Mouse (Mus musculus) ovary, adult 18-20 months (tissue): ENCODE data around the gene Hspg2.
A peak's percentile ranks its signal among the peaks of the same experiment; 100 is the strongest.

Source experiments
- DNase-seq: peaks from one replicate; pipeline ENCODE4 v3.0.0; 2022; ENCODE audit warnings: low spot score, mixed read lengths

Gene Hspg2

GRCm38 (mm10) chr4:137480993-137481340 lies 12.4 kb downstream of the Hspg2 start:
- no peak for DNase-seq

GRCm38 (mm10) chr4:137481381-137482030 lies 12.9 kb downstream of the Hspg2 start:
- DNase-seq, result no peak

DNA sequence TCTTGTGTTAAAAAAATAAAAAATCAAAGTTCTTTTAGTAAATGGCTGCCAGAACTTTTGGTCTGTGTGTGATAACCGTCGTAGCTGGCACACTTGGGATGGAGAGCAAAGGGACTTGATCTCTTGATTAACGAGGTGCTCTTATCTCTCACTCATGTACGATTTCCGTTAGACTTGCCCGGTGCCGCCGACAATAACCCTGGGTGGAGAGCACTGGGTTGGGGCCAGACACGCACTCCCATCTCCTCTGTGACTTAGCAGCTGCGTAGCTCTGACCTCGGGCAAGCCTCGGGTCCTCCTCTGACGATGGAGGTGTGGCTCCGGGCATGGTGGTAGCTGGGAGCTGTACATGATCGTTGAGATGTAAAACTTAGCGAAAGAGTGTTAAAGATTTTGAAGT lies 15.3 kb downstream of the Hspg2 start:
- DNase-seq, result no peak

- DNase-seq, result peak; percentile 70
These were observed 16.0 kb downstream of the Hspg2 start for GRCm38 (mm10) chr4:137484586-137484985.

DNA sequence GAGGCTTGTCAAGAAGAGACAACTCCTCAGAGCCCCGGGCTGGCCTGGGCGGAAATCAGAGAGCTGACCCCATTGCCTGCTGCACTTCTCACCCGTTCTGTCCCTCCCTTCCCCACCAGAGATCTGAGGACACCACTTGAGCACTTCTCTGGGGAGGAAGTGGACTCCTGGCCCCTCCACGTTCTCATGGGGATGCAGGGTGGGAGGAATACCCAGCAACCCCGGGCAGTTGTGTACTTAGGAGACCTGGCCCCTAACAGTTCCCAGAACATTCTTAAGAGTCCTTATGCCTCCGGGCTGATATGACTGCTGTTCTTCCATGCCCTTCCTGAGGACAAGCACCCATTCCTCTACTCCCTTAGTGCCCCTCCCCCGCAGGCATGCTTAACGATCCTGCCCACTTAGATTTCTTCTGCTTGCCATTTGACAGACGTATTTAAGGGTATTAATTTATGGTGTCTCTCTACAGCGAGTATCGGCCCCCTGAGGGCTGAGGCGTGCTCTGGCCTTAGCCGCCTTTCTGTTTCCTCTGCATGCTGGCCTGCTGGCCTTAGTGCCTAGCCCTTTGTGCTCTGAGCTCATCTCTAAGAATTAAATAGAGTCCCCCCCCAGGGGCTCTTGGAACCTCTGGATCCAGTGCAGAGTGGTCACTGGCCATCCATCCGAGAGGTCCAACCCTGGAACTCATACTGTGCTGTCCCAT lies 16.8 kb downstream of the Hspg2 start:
- no peak for DNase-seq

- no peak for DNase-seq
These were observed 17.8 kb downstream of the Hspg2 start for GRCm38 (mm10) chr4:137486081-137487014.

GRCm38 (mm10) chr4:137487286-137488000 lies 18.9 kb downstream of the Hspg2 start:
- no peak for DNase-seq

DNA sequence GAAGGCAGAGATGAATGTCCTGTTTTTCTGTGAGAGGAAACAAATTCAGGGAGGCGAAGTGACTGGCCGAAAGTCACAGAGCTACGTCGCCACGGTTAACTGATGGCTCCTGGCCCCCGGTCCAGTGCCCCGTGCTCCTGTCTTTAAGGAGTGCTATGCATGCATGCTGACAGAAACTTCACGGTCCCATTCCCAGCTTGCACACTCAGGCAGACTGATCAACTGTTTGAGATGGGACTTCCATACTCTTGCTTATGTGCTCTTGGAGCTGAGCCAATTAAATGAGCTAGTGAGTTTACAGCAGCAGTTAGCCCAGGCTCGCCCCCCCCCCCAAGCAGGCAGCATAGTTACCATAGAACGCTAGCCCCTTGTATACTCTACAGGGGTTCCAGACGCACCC lies 19.5 kb downstream of the Hspg2 start:
- no peak for DNase-seq

DNA sequence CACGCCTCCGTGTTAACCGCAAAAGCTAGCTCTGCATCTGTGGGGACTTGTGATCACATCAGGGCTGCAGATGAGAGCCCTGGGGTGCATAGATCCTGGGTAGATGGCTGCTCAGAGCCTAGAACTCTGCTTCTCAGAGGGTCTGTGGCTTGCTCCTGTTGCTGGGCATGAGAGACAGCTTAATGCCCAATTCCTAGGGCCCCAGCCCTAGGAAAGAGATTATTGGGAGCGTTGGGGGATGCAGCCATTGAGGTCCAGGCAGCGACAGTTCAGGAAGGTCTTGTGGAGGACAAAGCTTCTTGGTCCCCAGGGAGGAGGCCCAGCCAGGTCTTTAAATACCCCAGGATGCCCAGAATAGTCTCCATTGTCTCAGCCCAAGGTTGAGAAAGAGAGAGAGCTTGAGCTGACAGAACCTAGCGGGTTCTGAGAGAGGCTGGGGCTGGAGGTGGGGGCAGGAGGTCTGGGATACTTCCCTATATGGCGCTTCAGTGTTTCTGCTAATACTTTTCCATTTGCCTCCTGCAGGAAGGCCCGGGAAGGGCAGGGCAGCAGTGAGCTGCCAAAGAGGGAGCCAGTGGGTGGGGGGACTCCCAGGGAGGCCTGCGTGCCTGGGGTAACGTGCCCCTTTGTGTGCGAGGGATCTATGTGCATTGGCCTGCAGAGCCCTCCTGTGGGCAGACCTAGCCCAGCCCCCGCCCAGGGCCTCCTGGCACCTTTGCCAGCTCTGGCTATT lies 20.2 kb downstream of the Hspg2 start:
- DNase-seq, result peak; percentile 58

GRCm38 (mm10) chr4:137489996-137490395 lies 21.4 kb downstream of the Hspg2 start:
- DNase-seq, result no peak

GRCm38 (mm10) chr4:137492563-137492962 lies 24.0 kb downstream of the Hspg2 start:
- no peak for DNase-seq

DNA sequence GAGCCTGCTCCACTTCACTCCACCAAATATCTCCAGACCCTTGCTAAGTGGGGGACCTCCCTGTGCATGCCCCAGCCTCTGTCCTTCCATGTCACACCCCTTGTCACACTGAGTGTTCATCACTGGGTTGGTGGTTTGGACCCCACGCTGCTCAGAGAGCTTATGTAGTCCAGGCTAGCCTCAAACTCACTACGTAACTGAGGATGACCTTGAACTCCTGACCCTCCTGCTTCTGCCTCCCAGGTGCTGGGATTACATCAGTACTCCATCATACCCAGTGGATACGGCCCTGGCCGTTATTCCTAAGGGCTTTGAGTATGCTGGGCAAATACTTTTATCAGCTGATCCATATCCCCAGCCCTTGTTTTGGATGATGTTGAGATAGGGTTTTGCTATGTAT lies 24.6 kb downstream of the Hspg2 start:
- no peak for DNase-seq

- DNase-seq, result no peak
These were observed 26.4 kb downstream of the Hspg2 start for GRCm38 (mm10) chr4:137494751-137495500.

DNA sequence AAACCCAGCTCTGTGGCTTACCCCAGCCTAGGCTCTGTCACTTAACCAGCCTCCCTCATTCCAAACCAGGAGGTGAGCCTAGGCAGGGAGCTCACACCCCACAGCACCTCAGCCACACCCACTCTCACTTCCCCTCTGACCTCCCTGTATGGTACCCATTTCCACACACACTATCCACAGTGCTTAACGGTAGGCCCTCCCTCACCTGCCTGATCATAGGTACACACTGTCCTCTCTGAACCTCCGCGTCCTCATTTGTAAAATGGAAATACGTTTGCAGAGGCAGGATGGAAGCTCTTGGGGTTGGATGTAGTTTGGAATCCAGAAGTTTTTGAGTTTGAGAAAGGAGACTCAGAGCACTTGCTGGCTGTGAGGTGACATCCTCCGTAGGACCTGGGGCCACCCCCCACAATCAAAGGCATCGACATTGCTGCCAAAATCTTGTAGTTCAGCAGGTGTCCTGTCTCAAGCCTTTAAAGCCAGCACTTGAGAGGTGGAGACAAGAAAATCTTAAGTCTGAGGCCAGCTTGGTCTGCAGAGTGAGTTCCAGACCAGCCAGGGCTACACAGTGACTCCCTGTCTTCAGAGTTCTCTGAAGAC lies 27.0 kb downstream of the Hspg2 start:
- DNase-seq, result no peak

GRCm38 (mm10) chr4:137497367-137497766 lies 28.8 kb downstream of the Hspg2 start:
- no peak for DNase-seq

- peak; percentile 32 for DNase-seq
These were observed 29.5 kb downstream of the Hspg2 start for GRCm38 (mm10) chr4:137497892-137498722.

DNA sequence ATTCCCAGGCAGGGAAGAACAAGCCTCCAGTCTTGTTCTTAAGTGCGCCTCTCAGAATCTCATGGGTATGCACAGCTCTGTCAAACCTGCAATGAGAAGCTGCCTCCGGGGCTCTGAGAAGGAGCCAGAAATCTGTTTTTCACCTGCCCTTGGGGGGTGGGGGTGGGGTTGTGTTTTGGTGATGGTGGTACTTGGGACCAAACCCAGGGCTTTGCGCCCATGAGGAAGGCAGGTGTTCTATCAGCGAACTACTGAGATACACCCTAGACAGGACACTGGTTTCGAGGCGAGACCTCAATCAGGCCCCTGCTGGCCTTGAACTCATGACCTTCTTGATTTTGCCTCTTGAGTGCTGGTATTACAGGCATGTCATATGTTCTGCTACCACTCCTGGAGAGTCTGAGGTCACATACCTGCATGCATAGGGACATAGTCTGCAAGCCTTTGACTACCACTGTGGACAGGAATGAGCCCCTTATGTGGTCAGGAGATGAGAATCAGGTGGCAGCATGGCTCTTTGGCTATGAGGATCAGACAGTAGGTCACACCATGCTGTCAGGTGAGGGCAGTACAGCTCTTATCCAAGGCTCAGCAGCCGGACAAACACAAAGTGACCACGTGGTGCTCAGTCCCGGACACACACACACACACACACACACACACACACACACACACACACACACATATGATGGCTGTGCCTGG lies 30.5 kb downstream of the Hspg2 start:
- DNase-seq, result no peak

DNA sequence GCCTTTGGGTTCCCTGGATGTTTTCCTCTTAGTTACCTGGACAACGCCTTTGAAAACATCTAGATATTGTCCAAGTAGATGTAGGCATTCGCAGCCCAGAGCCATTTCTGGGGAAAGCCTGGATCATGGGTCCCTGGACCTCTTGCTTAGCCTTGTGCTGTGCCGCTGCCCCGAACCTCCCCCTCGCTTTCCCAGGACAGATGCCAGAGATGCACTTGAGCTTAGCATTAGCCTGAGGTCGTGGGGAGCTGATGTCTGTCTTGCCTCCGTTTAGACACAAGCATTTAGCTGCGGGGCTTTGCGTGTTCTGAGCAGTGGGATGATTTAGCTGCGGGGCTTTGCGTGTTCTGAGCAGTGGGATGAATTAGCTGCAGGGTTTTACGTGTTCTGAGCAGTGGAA lies 31.6 kb downstream of the Hspg2 start:
- DNase-seq, result no peak

- DNase-seq, result no peak
These were observed 32.4 kb downstream of the Hspg2 start for GRCm38 (mm10) chr4:137500953-137501352.
